Mouse (Mus musculus): ENCODE measurements around the gene Olfr1380.
"Not testable (repeated sequence)": the region's sequence is repeated elsewhere in the genome, so short reads cannot be mapped to it uniquely, and the experiment has no call there.

Gene Olfr1380

GRCm38 (mm10) chr11:49556578-49556977 lies at the start of gene Olfr1380:
TSS of gene Olfr1380 (plus strand) at chr11:49556878.
- DNase-seq: not testable (repeated sequence)

GRCm38 (mm10) chr11:49518086-49518485 lies 38.6 kb upstream of the Olfr1380 start:
- no peak for DNase-seq

GRCm38 (mm10) chr11:49519348-49519747 lies 37.3 kb upstream of the Olfr1380 start, which contains the start of gene Olfr1383:
TSS of gene Olfr1383 (plus strand) at chr11:49519648.
- DNase-seq: no peak

- DNase-seq: no peak
Measured at GRCm38 (mm10) chr11:49527947-49528346, 28.7 kb upstream of the Olfr1380 start, which contains the start of gene Olfr1382. TSS of gene Olfr1382 (plus strand) at chr11:49528247.

- no peak for DNase-seq
Measured at GRCm38 (mm10) chr11:49532761-49533160, 23.9 kb upstream of the Olfr1380 start.

- peak; percentile 3 for DNase-seq
Measured at GRCm38 (mm10) chr11:49536631-49537030, 20.0 kb upstream of the Olfr1380 start.

- not testable (repeated sequence) for DNase-seq
Measured at GRCm38 (mm10) chr11:49543149-49543548, 13.5 kb upstream of the Olfr1380 start, which contains the start of gene Olfr1381. TSS of gene Olfr1381 (plus strand) at chr11:49543449.

GRCm38 (mm10) chr11:49554033-49554432 lies 2.6 kb upstream of the Olfr1380 start:
- DNase-seq: not testable (repeated sequence)

GRCm38 (mm10) chr11:49575054-49575453 lies 18.4 kb downstream of the Olfr1380 start:
- DNase-seq: not testable (repeated sequence)

GRCm38 (mm10) chr11:49580452-49580851 lies 23.8 kb downstream of the Olfr1380 start:
- not testable (repeated sequence) for DNase-seq

- DNase-seq: no peak
Measured at GRCm38 (mm10) chr11:49590213-49590612, 33.5 kb downstream of the Olfr1380 start.

GRCm38 (mm10) chr11:49597149-49597548 lies 40.5 kb downstream of the Olfr1380 start:
- not testable (repeated sequence) for DNase-seq

- DNase-seq: not testable (repeated sequence)
Measured at GRCm38 (mm10) chr11:49608306-49608705, 51.6 kb downstream of the Olfr1380 start.

- not testable (repeated sequence) for DNase-seq
Measured at GRCm38 (mm10) chr11:49608938-49609867, 52.5 kb downstream of the Olfr1380 start, which contains the start of gene Flt4. TSS of gene Flt4 (plus strand) at chr11:49609263.

GRCm38 (mm10) chr11:49609868-49610824 lies 53.5 kb downstream of the Olfr1380 start:
- not testable (repeated sequence) for DNase-seq

GRCm38 (mm10) chr11:49611349-49611748 lies 54.7 kb downstream of the Olfr1380 start:
- DNase-seq: not testable (repeated sequence)

- no peak for DNase-seq
Measured at GRCm38 (mm10) chr11:49612154-49612553, 55.5 kb downstream of the Olfr1380 start.

- no peak for DNase-seq
Measured at GRCm38 (mm10) chr11:49613349-49613748, 56.7 kb downstream of the Olfr1380 start.
